Mouse (Mus musculus) thymus, adult 2 months (tissue): ENCODE data around the gene Snx15. TPM values are rescaled to one million over a fixed set of nuclear protein-coding genes. Genes with fewer than 3 reads are reported as not detected.

Experiments
- DNase-seq: peaks from one replicate; pipeline ENCODE4 v3.0.0; 2021
- H3K27ac ChIP-seq: fragments of 200-500 bp; 2 replicates; pipeline ENCODE4 v1.5.1; 2012; ENCODE audit warnings: low read length, control low read depth; ENCODE audit not compliant: control insufficient read depth, insufficient read depth
- H3K27me3 ChIP-seq: fragments of 200-500 bp; 2 replicates; pipeline ENCODE4 v1.6.1; 2012; ENCODE audit warnings: mild to moderate bottlenecking, low read length, moderate library complexity, mixed read lengths; ENCODE audit not compliant: control insufficient read depth, insufficient read depth
- H3K36me3 ChIP-seq: fragments of 200-500 bp; 2 replicates; pipeline ENCODE4 v1.6.1; 2012; ENCODE audit warnings: mild to moderate bottlenecking, low read length, moderate library complexity; ENCODE audit not compliant: control insufficient read depth, insufficient read depth
- H3K4me1 ChIP-seq: fragments of 200-500 bp; replicated peaks from 2 replicates; pipeline ENCODE4 v1.6.1; 2012; ENCODE audit warnings: low read length; ENCODE audit not compliant: control insufficient read depth, insufficient read depth
- H3K4me3 ChIP-seq: fragments of 200-500 bp; 2 replicates; pipeline ENCODE4 v1.5.1; 2012; ENCODE audit warnings: mild to moderate bottlenecking, low read length, control low read depth, moderate library complexity; ENCODE audit not compliant: control insufficient read depth, insufficient read depth
- CTCF ChIP-seq: fragments of 200-500 bp; IDR thresholded peaks from 2 replicates; pipeline ENCODE4 v1.5.1; 2012; ENCODE audit warnings: mild to moderate bottlenecking, control low read depth, low read length, moderate library complexity, borderline replicate concordance; ENCODE audit not compliant: control insufficient read depth, poor library complexity, insufficient read depth; ENCODE audit errors: extremely low read depth
- POLR2A ChIP-seq: fragments of 200-500 bp; IDR thresholded peaks from 2 replicates; pipeline ENCODE4 v1.6.1; 2012; ENCODE audit warnings: mild to moderate bottlenecking, low read length, control low read depth, moderate library complexity; ENCODE audit not compliant: control insufficient read depth, poor library complexity, insufficient read depth; ENCODE audit errors: extremely low read depth
- WGBS: fragments of 180-500 bp; shearing (Covaris S2); methylation state at CpG from one replicate; pipeline ENCODE4 v1.1.7; 2018; 5-methylcytosine and 5-hydroxymethylcytosine counted together
- polyA plus RNA-seq: library from polyadenylated mRNA; depleted of rRNA; stranded (reverse); fragments of >200 nt; gene quantifications from 2 replicates; pipeline ENCODE4 v1.2.3, GENCODE M21; 2012; rRNA removed

Snx15 gene
- polyA plus RNA-seq = 80.9 and 86.2 TPM in 2 replicates

- Histone ChIP-seq H3K27ac (peak within 1 kb of the TSS; percentile 89), H3K4me3 (peak within 1 kb of the TSS; percentile 63), H3K36me3 (no peaks in the 10 kb centered on the region), H3K27me3 (no peaks in the 10 kb centered on the region), H3K4me1 (peaks cover 3% of the 10 kb centered on the region)
- under 1% methylated on average over 32 of the region's 32 CpGs for WGBS
- peak; percentile 96 for DNase-seq
- TF ChIP-seq CTCF (peak; percentile 50; the same call in 1 of the 2 replicates), POLR2A (peak; percentile 66; the same call in 1 of the 2 replicates)
These were observed at the start of gene Snx15 for GRCm38 (mm10) chr19:6127760-6128341. Gene Snx15, minus strand, starts transcription at chr19:6128304.

- DNase-seq = no peak
- Histone ChIP-seq H3K27ac (no peak overlapping the region), H3K36me3 (no peaks in the 10 kb centered on the region), H3K27me3 (no peaks in the 10 kb centered on the region), H3K4me1 (peaks cover 6% of the 10 kb centered on the region), H3K4me3 (no peak overlapping the region)
- no peak for TF ChIP-seq POLR2A
- TF ChIP-seq CTCF = no peak
- WGBS = 67% methylated on average over 5 of the region's 5 CpGs
These were observed 46.7 kb upstream of the Snx15 start for GRCm38 (mm10) chr19:6174771-6175170.

GRCm38 (mm10) chr19:6171215-6171614 lies 43.1 kb upstream of the Snx15 start:
- Histone ChIP-seq H3K27ac (no peak overlapping the region), H3K4me1 (peaks cover 6% of the 10 kb centered on the region), H3K27me3 (no peaks in the 10 kb centered on the region), H3K36me3 (no peaks in the 10 kb centered on the region), H3K4me3 (no peak overlapping the region)
- no peak for DNase-seq
- no peak for TF ChIP-seq CTCF
- no peak for TF ChIP-seq POLR2A
- 88% methylated on average over 8 of the region's 8 CpGs for WGBS

GRCm38 (mm10) chr19:6166750-6167149 lies 38.6 kb upstream of the Snx15 start:
- no peaks in the 10 kb centered on the region for H3K4me1 ChIP-seq
- 93% methylated on average over 4 of the region's 4 CpGs for WGBS
- H3K36me3 ChIP-seq = no peaks in the 10 kb centered on the region
- no peak for DNase-seq
- H3K27me3 ChIP-seq = no peaks in the 10 kb centered on the region
- no peak overlapping the region for H3K27ac ChIP-seq
- TF ChIP-seq CTCF (0 out of 2 replicates have a peak, but pooled peaks have one; percentile 35), POLR2A (no peak)
- H3K4me3 ChIP-seq = no peak overlapping the region

- Histone ChIP-seq H3K27me3 (no peaks in the 10 kb centered on the region), H3K36me3 (no peaks in the 10 kb centered on the region), H3K4me1 (no peaks in the 10 kb centered on the region), H3K27ac (no peak overlapping the region), H3K4me3 (peak overlapping the region; percentile 3; the same call in 1 of the 2 replicates)
- 65% methylated on average over 10 of the region's 10 CpGs for WGBS
- no peak for DNase-seq
- TF ChIP-seq POLR2A = no peak
- TF ChIP-seq CTCF = no peak
These were observed 35.9 kb upstream of the Snx15 start for GRCm38 (mm10) chr19:6163872-6164547.

GRCm38 (mm10) chr19:6157220-6157619 lies 29.1 kb upstream of the Snx15 start:
- 32% methylated on average over 6 of the region's 6 CpGs for WGBS
- Histone ChIP-seq H3K27ac (no peak overlapping the region), H3K27me3 (no peaks in the 10 kb centered on the region), H3K36me3 (no peaks in the 10 kb centered on the region), H3K4me1 (no peaks in the 10 kb centered on the region), H3K4me3 (no peak overlapping the region)
- DNase-seq = no peak
- TF ChIP-seq CTCF (no peak), POLR2A (no peak)
